Mouse (Mus musculus): ENCODE measurements around the gene Rbms1. TPM values are rescaled to one million over a fixed set of nuclear protein-coding genes. Genes with fewer than 3 reads are reported as not detected.

Gene Rbms1
- total and polyA plus RNA-seq, 3 experiments: 10.1 to 27.4 TPM; not detected in 1

DNA sequence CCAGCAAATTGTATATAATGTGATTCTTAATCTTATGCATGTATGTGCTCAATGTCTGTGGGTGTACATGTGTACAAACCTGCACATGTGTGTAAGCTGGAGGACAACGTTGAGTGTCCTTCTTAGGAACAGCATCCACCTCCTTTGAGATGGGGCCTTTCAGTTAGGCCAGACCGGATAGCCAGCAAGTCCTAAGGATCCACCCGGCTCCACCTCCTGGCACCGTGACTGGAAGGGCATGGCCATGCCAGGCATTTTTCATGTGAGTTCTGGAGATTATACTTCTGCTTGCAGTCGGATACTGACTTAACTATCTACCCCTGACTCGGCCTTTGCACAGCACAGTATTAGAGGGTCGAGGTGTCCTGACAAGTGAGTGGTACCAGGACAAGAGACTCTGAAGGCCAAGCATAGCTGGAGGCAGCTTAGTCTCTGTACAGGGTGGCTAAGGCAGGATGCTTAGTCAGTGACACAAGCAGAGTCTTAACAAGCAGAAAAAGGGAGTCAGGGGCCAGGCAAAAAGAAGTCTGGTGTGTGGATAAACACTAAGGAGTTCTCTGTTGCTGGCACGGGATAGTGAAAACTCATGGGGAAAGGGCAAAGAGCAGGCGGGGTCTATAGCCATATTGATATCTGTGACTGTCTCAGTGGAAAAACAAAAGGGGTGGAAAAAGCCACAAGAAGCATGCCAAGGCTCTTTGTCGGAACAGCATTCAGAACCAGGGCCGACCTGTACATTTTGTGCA, 136.4 kb downstream of the Rbms1 start:
- Histone ChIP-seq H3K36me3 (ENCODE audit: control insufficient read depth in 1 of 2, insufficient read depth in 2 of 2, low read length in 2 of 2) (no peaks in the 10 kb centered on the region), H3K9ac (ENCODE audit: control insufficient read depth, low read depth, low read length, poor library complexity, severe bottlenecking) (no peak overlapping the region), H3K9me3 (replicated peaks; ENCODE audit: insufficient read depth, low read length) (no peaks in the 10 kb centered on the region), H3K4me3 (ENCODE audit: control insufficient read depth in 1 of 2, insufficient read depth in 1 of 2, low read depth in 2 of 2, low read length in 2 of 2) (no peak overlapping the region), H3K27ac (ENCODE audit: control insufficient read depth, low read depth, low read length) (no peak overlapping the region), H3K79me2 (ENCODE audit: control insufficient read depth, insufficient read depth, low read length, poor library complexity) (no peaks in the 10 kb centered on the region), H3K27me3 (ENCODE audit: control insufficient read depth in 1 of 2, insufficient read depth in 2 of 2, low read length in 2 of 2) (no peaks in the 10 kb centered on the region), H3K4me1 (ENCODE audit: control insufficient read depth in 1 of 2, insufficient read depth in 2 of 2, low read length in 2 of 2) (no peaks in the 10 kb centered on the region)
- no peak for TF ChIP-seq POLR2AphosphoS5 (IDR thresholded peaks at IDR 0.05; ENCODE audit: borderline replicate concordance, low read depth, low read length)
- no peak for TF ChIP-seq ZKSCAN1 (IDR thresholded peaks at IDR 0.05; ENCODE audit: low read depth, low read length)
- no peak for TF ChIP-seq MYB (IDR thresholded peaks at IDR 0.05; ENCODE audit: low read depth, low read length)
- TF ChIP-seq MAX (IDR thresholded peaks at IDR 0.05; ENCODE audit: low read length): no peak
- no peak for TF ChIP-seq USF1 (IDR thresholded peaks at IDR 0.05; ENCODE audit: low read depth, low read length)
- TF ChIP-seq ELF1 (IDR thresholded peaks at IDR 0.05; ENCODE audit: low read depth, low read length): no peak
- TF ChIP-seq SMC3 (IDR thresholded peaks at IDR 0.05; ENCODE audit: low read depth, low read length): no peak
- no peak for TF ChIP-seq RAD21 (IDR thresholded peaks at IDR 0.05; ENCODE audit: low read depth, low read length)
- no peak for TF ChIP-seq USF2 (IDR thresholded peaks at IDR 0.05; ENCODE audit: borderline replicate concordance in 1 of 2, insufficient read depth in 1 of 2, low read depth in 1 of 2, low read length in 2 of 2)
- TF ChIP-seq NRF1 (IDR thresholded peaks at IDR 0.05; ENCODE audit: insufficient read depth, low read depth, low read length, poor library complexity, severe bottlenecking): no peak
- no peak for TF ChIP-seq TAL1 (IDR thresholded peaks at IDR 0.05; ENCODE audit: low read length)
- TF ChIP-seq GATA1 (IDR thresholded peaks at IDR 0.05; ENCODE audit: low read depth, low read length): no peak
- TF ChIP-seq E2F4 (IDR thresholded peaks at IDR 0.05; ENCODE audit: borderline replicate concordance, low read depth, low read length): no peak
- TF ChIP-seq MEF2A (IDR thresholded peaks at IDR 0.05; ENCODE audit: extremely low read depth, insufficient replicate concordance, low read depth, low read length, poor library complexity, severe bottlenecking): no peak
- no peak for TF ChIP-seq BHLHE40 (IDR thresholded peaks at IDR 0.05; ENCODE audit: borderline replicate concordance, low read depth, low read length)
- TF ChIP-seq MAFK (IDR thresholded peaks at IDR 0.05; ENCODE audit: borderline replicate concordance, low read depth, low read length): no peak
- TF ChIP-seq MAZ (IDR thresholded peaks at IDR 0.05; ENCODE audit: low read depth, low read length): no peak
- TF ChIP-seq CHD1 (IDR thresholded peaks at IDR 0.05; ENCODE audit: low read depth, low read length): no peak
- TF ChIP-seq EP300 (IDR thresholded peaks at IDR 0.05; ENCODE audit: low read depth in 1 of 2, low read length in 2 of 2): no peak
- DNase-seq (ENCODE audit: low read depth, low spot score): no peak

DNA sequence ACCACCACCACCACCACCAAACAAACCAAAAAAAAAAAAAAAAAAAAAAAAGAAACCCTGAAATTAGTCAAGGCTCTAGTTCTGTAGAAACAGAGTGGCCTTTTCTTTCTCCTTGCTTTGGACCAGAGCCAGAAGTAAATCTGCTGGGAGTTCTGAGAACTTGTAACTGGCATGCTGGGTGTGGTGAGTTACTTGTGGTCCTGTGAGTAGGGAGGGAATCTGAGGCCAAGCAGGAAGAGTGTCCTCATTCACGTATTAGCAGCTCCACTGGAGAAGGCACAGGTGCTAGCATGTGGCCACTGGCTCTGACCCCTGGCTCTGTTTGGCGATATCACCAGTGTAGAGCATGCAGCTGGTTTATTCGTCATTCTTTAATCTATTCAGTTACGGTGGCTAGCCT, 137.3 kb downstream of the Rbms1 start:
- Histone ChIP-seq H3K9me3 (replicated peaks; ENCODE audit: insufficient read depth, low read length) (no peaks in the 10 kb centered on the region), H3K36me3 (ENCODE audit: control insufficient read depth in 1 of 2, insufficient read depth in 2 of 2, low read length in 2 of 2) (no peaks in the 10 kb centered on the region), H3K4me3 (ENCODE audit: control insufficient read depth in 1 of 2, insufficient read depth in 1 of 2, low read depth in 2 of 2, low read length in 2 of 2) (no peak overlapping the region), H3K4me1 (ENCODE audit: control insufficient read depth in 1 of 2, insufficient read depth in 2 of 2, low read length in 2 of 2) (no peaks in the 10 kb centered on the region), H3K79me2 (ENCODE audit: control insufficient read depth, insufficient read depth, low read length, poor library complexity) (no peaks in the 10 kb centered on the region), H3K27me3 (ENCODE audit: control insufficient read depth in 1 of 2, insufficient read depth in 2 of 2, low read length in 2 of 2) (no peaks in the 10 kb centered on the region), H3K9ac (ENCODE audit: control insufficient read depth, low read depth, low read length, poor library complexity, severe bottlenecking) (no peak overlapping the region), H3K27ac (ENCODE audit: control insufficient read depth, low read depth, low read length) (no peak overlapping the region)
- DNase-seq (ENCODE audit: low read depth, low spot score): peak; percentile 26
- TF ChIP-seq E2F4 (IDR thresholded peaks at IDR 0.05; ENCODE audit: borderline replicate concordance, low read depth, low read length) (no peak), ZNF384 (IDR thresholded peaks at IDR 0.05; ENCODE audit: low read depth, low read length) (0 out of 2 replicates have a peak, but pooled peaks have one; percentile 36), MAZ (IDR thresholded peaks at IDR 0.05; ENCODE audit: low read depth, low read length) (no peak)
